Mouse (Mus musculus) forebrain, embryonic 16.5 days (tissue): ENCODE results near the gene Retn. TPM values are rescaled to one million over a fixed set of nuclear protein-coding genes. Genes with fewer than 3 reads are reported as not detected.

Experiments used
- ATAC-seq: fragments of 200-750 bp; cut with Nextera tagmentation; 2 replicates; pipeline ENCODE4 v1.8.0; 2017; ENCODE audit warnings: mild to moderate bottlenecking, moderate library complexity
- H3K27ac ChIP-seq: fragments of 300-500 bp; sonication (generic); 2 replicates; pipeline ENCODE4 v1.5.1; 2014; ENCODE audit warnings: low read length, control low read depth
- H3K27me3 ChIP-seq: fragments of 300-500 bp; sonication (generic); replicated peaks from 2 replicates; pipeline ENCODE4 v1.6.1; 2014; ENCODE audit warnings: low read length; ENCODE audit not compliant: control insufficient read depth, insufficient read depth
- H3K36me3 ChIP-seq: fragments of 300-500 bp; sonication (generic); 2 replicates; pipeline ENCODE4 v1.6.1; 2014; ENCODE audit not compliant: control insufficient read depth, insufficient read depth
- H3K4me1 ChIP-seq: fragments of 300-500 bp; sonication (generic); replicated peaks from 2 replicates; pipeline ENCODE4 v1.6.1; 2014; ENCODE audit warnings: low read length; ENCODE audit not compliant: control insufficient read depth, insufficient read depth
- H3K4me2 ChIP-seq: fragments of 300-500 bp; sonication (generic); 2 replicates; pipeline ENCODE4 v1.6.1; 2014; ENCODE audit warnings: mild to moderate bottlenecking, low read length, control low read depth
- H3K4me3 ChIP-seq: fragments of 300-500 bp; sonication (generic); replicated peaks from 2 replicates; pipeline ENCODE4 v1.5.1; 2014; ENCODE audit warnings: mild to moderate bottlenecking, low read length, control low read depth
- H3K9ac ChIP-seq: fragments of 300-500 bp; sonication (generic); replicated peaks from 2 replicates; pipeline ENCODE4 v1.6.1; 2014; ENCODE audit warnings: low read depth, low read length, control low read depth
- H3K9me3 ChIP-seq: fragments of 300-500 bp; sonication (generic); 2 replicates; pipeline ENCODE4 v1.6.1; 2016; ENCODE audit warnings: low read length; ENCODE audit not compliant: control insufficient read depth
- WGBS: fragments of 180-500 bp; shearing (Covaris S2); extraction: QIAGEN DNeasy Blood & Tissue Kit; methylation state at CpG from one replicate; pipeline ENCODE4 v1.1.7; 2014; 5-methylcytosine and 5-hydroxymethylcytosine counted together
- polyA plus RNA-seq: library from polyadenylated mRNA; unstranded; fragments of >200 nt; fragmentation: Nextera tagmentation; extraction: Ambion mirVana; gene quantifications from 2 replicates; pipeline ENCODE4 v1.2.1, GENCODE M21; 2015

The Retn gene
- 0.45 and 0.71 TPM in 2 replicates for polyA plus RNA-seq

- H3K4me2 ChIP-seq, result no peak within 1 kb of the TSS
- no peaks in the 10 kb centered on the region for H3K9me3 ChIP-seq
- no peak within 1 kb of the TSS for H3K9ac ChIP-seq
- ATAC-seq, result no peak
- no peaks in the 10 kb centered on the region for H3K27me3 ChIP-seq
- H3K4me1 ChIP-seq, result peaks cover 4% of the 10 kb centered on the region; the same call in 1 of the 2 replicates
- WGBS, result 74% methylated on average over 3 of the region's 3 CpGs
- H3K36me3 ChIP-seq, result no peaks in the 10 kb centered on the region
- H3K27ac ChIP-seq, result no peak within 1 kb of the TSS
- no peak within 1 kb of the TSS for H3K4me3 ChIP-seq
Observed at GRCm38 (mm10) chr8:3655526-3655925, at the start of gene Retn. Gene Retn, plus strand, starts transcription at chr8:3655770.

GRCm38 (mm10) chr8:3606593-3606992, 49.0 kb upstream of the Retn start:
- no peak overlapping the region for H3K4me2 ChIP-seq
- no peak overlapping the region for H3K9ac ChIP-seq
- H3K27ac ChIP-seq, result no peak overlapping the region
- H3K4me1 ChIP-seq, result no peaks in the 10 kb centered on the region
- no peaks in the 10 kb centered on the region for H3K27me3 ChIP-seq
- no peak for ATAC-seq
- H3K9me3 ChIP-seq, result no peaks in the 10 kb centered on the region
- peaks cover 55% of the 10 kb centered on the region for H3K36me3 ChIP-seq
- WGBS, result 86% methylated on average over 16 of the region's 16 CpGs
- no peak overlapping the region for H3K4me3 ChIP-seq

DNA sequence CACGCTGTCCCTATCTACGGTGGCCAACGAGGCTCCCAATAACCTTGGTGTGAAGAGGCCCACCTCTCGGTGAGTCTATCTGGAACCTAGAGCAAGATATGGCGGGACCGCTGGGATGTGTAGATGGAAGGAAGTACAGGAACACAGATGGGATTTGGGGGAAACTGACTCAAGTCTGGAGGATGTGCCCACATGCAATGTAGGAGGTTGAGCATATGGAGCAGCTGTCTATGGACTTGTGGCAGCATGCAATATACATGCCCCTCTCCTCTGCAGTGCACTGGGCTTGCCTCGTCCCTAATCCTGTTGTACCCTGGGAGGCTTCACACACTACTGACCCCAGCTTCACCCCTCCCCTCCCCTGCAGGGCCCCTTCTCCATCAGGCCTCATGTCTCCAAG, 47.7 kb upstream of the Retn start:
- Histone ChIP-seq H3K4me3 (no peak overlapping the region), H3K9ac (no peak overlapping the region), H3K4me2 (no peak overlapping the region), H3K36me3 (peaks cover 51% of the 10 kb centered on the region), H3K27ac (no peak overlapping the region), H3K9me3 (no peaks in the 10 kb centered on the region), H3K4me1 (no peaks in the 10 kb centered on the region), H3K27me3 (no peaks in the 10 kb centered on the region)
- ATAC-seq, result no peak
- WGBS, result 90% methylated on average over 7 of the region's 7 CpGs

- Histone ChIP-seq H3K27ac (no peak overlapping the region), H3K4me1 (no peaks in the 10 kb centered on the region), H3K36me3 (peaks cover 47% of the 10 kb centered on the region), H3K4me2 (no peak overlapping the region), H3K27me3 (no peaks in the 10 kb centered on the region), H3K4me3 (no peak overlapping the region), H3K9ac (no peak overlapping the region), H3K9me3 (no peaks in the 10 kb centered on the region)
- ATAC-seq, result no peak
- WGBS, result 84% methylated on average over 12 of the region's 12 CpGs
Observed at GRCm38 (mm10) chr8:3609046-3609815, 46.3 kb upstream of the Retn start.

- peaks cover 48% of the 10 kb centered on the region for H3K36me3 ChIP-seq
- no peaks in the 10 kb centered on the region for H3K9me3 ChIP-seq
- WGBS, result 89% methylated on average over 6 of the region's 6 CpGs
- no peak overlapping the region for H3K27ac ChIP-seq
- H3K4me2 ChIP-seq, result no peak overlapping the region
- H3K4me1 ChIP-seq, result no peaks in the 10 kb centered on the region
- no peak overlapping the region for H3K9ac ChIP-seq
- no peak for ATAC-seq
- no peak overlapping the region for H3K4me3 ChIP-seq
- H3K27me3 ChIP-seq, result no peaks in the 10 kb centered on the region
Observed at GRCm38 (mm10) chr8:3609816-3610150, 45.8 kb upstream of the Retn start.

DNA sequence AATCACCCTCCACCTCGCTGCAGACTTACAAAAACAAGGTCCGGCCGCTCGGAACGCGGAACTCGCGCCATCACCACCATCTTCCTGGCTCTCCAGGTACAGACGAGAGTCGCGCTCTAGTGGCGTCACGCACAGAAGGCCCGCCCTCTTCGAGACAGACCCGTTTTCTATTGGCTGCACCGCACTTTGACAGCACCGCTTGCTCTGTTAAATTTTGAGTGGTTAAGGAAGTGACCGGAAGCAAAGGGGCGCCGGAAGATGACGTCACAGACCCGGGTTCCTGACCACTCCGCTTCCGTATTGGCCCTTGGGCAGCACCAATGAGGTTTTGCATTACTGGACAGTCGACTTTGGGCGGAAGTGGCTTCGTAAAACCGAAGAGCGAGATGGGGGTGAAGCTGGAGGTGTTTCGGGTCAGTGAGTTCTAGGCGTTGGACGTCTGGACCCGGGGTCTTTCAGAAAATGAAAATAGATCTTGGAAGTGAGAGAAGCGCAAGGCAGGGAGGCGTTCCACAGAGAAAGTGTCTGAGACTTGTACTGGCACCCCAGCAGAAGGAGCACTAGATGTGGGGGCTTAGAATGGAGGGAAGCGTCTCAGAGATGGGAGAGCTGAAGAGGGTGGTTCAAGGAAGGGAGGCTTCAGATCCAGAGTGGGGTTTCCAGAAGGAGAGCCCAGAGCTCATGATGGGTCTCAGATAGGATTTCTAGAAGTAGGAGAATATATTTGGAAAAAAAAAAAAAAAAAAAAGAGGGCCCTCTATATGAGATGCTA, 34.2 kb upstream of the Retn start, which contains the start of the genes Xab2 and Pet100:
Gene Xab2 (minus strand): TSS at position 118 of the 772 bp plus-strand sequence.
Gene Pet100 (plus strand): TSS at position 350 of the 772 bp plus-strand sequence.
- Histone ChIP-seq H3K9me3 (no peaks in the 10 kb centered on the region), H3K4me3 (peak within 1 kb of the TSS; percentile 55), H3K4me2 (peak within 1 kb of the TSS; percentile 88), H3K27me3 (no peaks in the 10 kb centered on the region), H3K27ac (no peak within 1 kb of the TSS), H3K4me1 (peaks cover 20% of the 10 kb centered on the region), H3K36me3 (peaks cover 14% of the 10 kb centered on the region), H3K9ac (peak within 1 kb of the TSS; percentile 70)
- WGBS, result under 1% methylated on average over 37 of the region's 37 CpGs
- ATAC-seq, result peak; percentile 97

DNA sequence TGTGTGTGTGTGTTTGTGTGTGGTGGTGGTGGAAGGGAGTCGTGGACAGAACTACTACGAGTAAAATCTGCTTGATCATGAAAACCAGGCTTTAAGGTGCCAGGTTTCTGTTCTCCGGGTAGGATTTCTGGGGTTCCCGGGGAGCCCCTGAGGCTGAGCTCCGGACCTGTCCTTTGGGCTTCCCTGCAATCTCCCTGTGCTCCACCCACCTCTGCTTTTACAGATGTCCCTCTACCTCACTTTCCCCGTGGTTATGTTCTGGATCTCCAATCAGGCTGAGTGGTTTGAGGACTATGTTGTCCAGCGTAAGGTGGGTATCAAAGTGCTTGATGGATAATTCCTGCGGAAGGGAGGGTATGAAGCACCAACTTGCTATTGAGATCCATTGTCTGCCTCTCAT, 33.5 kb upstream of the Retn start:
- H3K9ac ChIP-seq, result peak overlapping the region; percentile 70; the same call in 1 of the 2 replicates
- no peaks in the 10 kb centered on the region for H3K27me3 ChIP-seq
- no peaks in the 10 kb centered on the region for H3K9me3 ChIP-seq
- peaks cover 20% of the 10 kb centered on the region for H3K4me1 ChIP-seq
- 69% methylated on average over 8 of the region's 8 CpGs for WGBS
- no peak overlapping the region for H3K27ac ChIP-seq
- H3K4me3 ChIP-seq, result peak overlapping the region; percentile 55
- no peak for ATAC-seq
- peaks cover 9% of the 10 kb centered on the region for H3K36me3 ChIP-seq
- H3K4me2 ChIP-seq, result peak overlapping the region; percentile 86

GRCm38 (mm10) chr8:3625445-3625844, 30.1 kb upstream of the Retn start, which contains the start of gene Pcp2:
Gene Pcp2, minus strand, starts transcription at chr8:3625545.
- 65% methylated on average over 1 of the region's 1 CpGs for WGBS
- ATAC-seq, result no peak
- Histone ChIP-seq H3K9ac (no peak within 1 kb of the TSS), H3K27me3 (0 out of 2 replicates have a peak, but pooled peaks cover 2% of the 10 kb centered on the region), H3K4me3 (no peak within 1 kb of the TSS), H3K4me2 (no peak within 1 kb of the TSS), H3K36me3 (no peaks in the 10 kb centered on the region; the same call in 1 of the 2 replicates), H3K27ac (no peak within 1 kb of the TSS), H3K4me1 (peaks cover 11% of the 10 kb centered on the region), H3K9me3 (no peaks in the 10 kb centered on the region)

GRCm38 (mm10) chr8:3626971-3627370, 28.6 kb upstream of the Retn start:
- 60% methylated on average over 5 of the region's 5 CpGs for WGBS
- ATAC-seq, result no peak
- Histone ChIP-seq H3K4me2 (no peak overlapping the region), H3K4me3 (no peak overlapping the region), H3K4me1 (peaks cover 12% of the 10 kb centered on the region), H3K27me3 (0 out of 2 replicates have a peak, but pooled peaks cover 2% of the 10 kb centered on the region), H3K9ac (no peak overlapping the region), H3K36me3 (no peaks in the 10 kb centered on the region; the same call in 1 of the 2 replicates), H3K27ac (no peak overlapping the region), H3K9me3 (no peaks in the 10 kb centered on the region)
